Mouse (Mus musculus) megakaryocyte, embryonic 14.5 days (primary cell): ENCODE results near the gene Unc80.

Experiments
- FLI1 ChIP-seq: IDR thresholded peaks from 2 replicates; pipeline ENCODE4 v1.6.1; 2012; ENCODE audit warnings: low read length, inconsistent platforms, mixed read lengths
- GATA1 ChIP-seq: IDR thresholded peaks from 3 replicates; pipeline ENCODE4 v1.6.1; 2012; ENCODE audit warnings: mixed read lengths, low read length, inconsistent platforms, borderline replicate concordance

DNA sequence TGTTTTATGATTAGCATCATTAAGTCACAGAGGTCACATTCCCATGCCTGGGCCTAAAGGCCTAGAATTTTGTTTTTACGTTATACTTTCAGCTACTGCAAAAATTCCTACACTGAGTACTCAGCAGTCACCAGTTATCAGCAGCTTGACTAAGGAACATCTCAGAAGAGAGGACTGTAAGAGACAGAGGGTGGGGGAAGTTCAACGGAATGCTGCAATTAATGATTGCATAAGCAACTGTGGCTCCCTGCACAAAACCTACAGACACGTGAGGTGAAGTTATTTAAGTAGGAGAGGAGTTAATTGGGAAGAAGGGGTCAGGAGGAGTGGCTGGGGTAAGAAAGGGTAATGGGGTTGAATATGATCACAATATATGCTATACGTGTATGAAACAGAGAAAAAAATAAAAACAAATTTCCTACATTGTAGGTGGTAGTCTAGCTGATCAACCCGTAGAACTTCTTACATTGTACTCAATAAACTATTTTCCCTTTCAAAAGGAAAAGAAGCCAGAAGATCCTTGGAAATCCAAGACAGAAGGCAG lies 232.1 kb downstream of the Unc80 start:
- no peak for TF ChIP-seq GATA1
- TF ChIP-seq FLI1: no peak
